Mouse (Mus musculus): ENCODE measurements around the gene Abhd12b.

DNA sequence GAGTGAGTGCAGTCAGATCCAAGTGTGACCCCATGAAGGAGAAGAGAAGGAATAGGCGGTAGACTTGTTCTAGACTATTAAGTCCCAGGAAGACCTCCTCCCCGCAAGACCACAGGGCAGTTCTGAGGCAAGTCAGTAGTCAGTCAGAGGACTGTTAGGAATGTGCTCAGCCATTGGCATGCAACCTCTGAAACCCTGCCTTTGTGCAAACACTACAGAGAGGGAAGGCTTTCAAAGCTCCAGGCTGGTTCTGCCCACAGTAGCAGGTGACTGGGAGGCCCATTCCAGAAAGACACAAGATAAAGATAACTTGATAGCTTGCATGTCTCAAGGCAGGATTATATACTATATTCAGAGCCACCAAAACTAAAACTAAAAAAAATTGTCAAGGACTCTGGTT is 77.4 kb downstream of the Abhd12b start, which contains the start of gene Pygl:
- no peak for TF ChIP-seq CTCF (conservative IDR thresholded peaks at IDR 0.05 in 1 of 2, IDR thresholded peaks at IDR 0.05 in 1 of 2; ENCODE audit: low read depth in 2 of 2, low read length in 2 of 2)
- no peak for TF ChIP-seq EP300 (IDR thresholded peaks at IDR 0.05; ENCODE audit: low read length)
- no peak for TF ChIP-seq TCF12 (IDR thresholded peaks at IDR 0.05; ENCODE audit: low read depth, low read length)
- no peak for TF ChIP-seq USF2 (conservative IDR thresholded peaks at IDR 0.05; ENCODE audit: low read depth, low read length)
- TF ChIP-seq CHD2 (IDR thresholded peaks at IDR 0.05; ENCODE audit: low read length), result no peak
- TF ChIP-seq E2F4 (IDR thresholded peaks at IDR 0.05; ENCODE audit: insufficient replicate concordance, low read depth, low read length), result no peak
- no peak for TF ChIP-seq MAFK (IDR thresholded peaks at IDR 0.05; ENCODE audit: insufficient replicate concordance, low read length)

Measured in CH12.LX (cell line).